ENCODE assay signal across 18 mouse cellular contexts in genomic region chr8:120986022-120986421, GRCm38 (mm10).
DNase-seq lines count a peak whose midpoint lies in the region; ATAC-seq lines count a peak whose summit lies in the region.
"Had no signal": no experiment of that assay in that cellular context is flagged by ENCODE, and none has a peak within 500 bp of the region (broad histone marks: within the 10 kb centered on the region; RNA-seq: fewer than 3 reads in every experiment).

No protein-coding gene starts in this region.

- no peak for DNase-seq in heart, adult 8-10 months (ENCODE audit: low spot score)
- peak; percentile 37 for DNase-seq in midbrain, embryonic 11.5 days (ENCODE audit: low spot score, missing footprints)
- no peak for DNase-seq in midbrain, embryonic 10.5 days (ENCODE audit: low spot score)
- DNase-seq: adrenal gland, postnatal 36 days; cerebellum, adult 18-20 months; forebrain, postnatal 0 days; gastrocnemius, postnatal 36 days; right cerebral cortex, postnatal 14 days had no signal

- no peak overlapping the region for H3K4me2 ChIP-seq in heart, embryonic 16.5 days (ENCODE audit: low read depth, low read length)
- no peak overlapping the region for H3K4me2 ChIP-seq in midbrain, embryonic 11.5 days
- H3K4me2 ChIP-seq in intestine, embryonic 16.5 days (ENCODE audit: low read depth, low read length) = no peak overlapping the region
- no peak overlapping the region for H3K4me2 ChIP-seq in stomach, embryonic 16.5 days (ENCODE audit: low read depth, low read length)
- H3K4me2 ChIP-seq in midbrain, embryonic 16.5 days (ENCODE audit: low read length) = no peak overlapping the region
- H3K4me2 ChIP-seq: hindbrain, embryonic 13.5 days; limb, embryonic 12.5 days; liver, embryonic 12.5 days; stomach, embryonic 15.5 days had no signal

- H3K27ac ChIP-seq in heart, embryonic 16.5 days (ENCODE audit: low read length) = no peak overlapping the region
- H3K27ac ChIP-seq in midbrain, embryonic 11.5 days (ENCODE audit: low read depth, low read length) = no peak overlapping the region
- no peak overlapping the region for H3K27ac ChIP-seq in midbrain, embryonic 10.5 days (replicated peaks)
- peak overlapping the region; percentile 62; the same call in 1 of the 2 replicates for H3K27ac ChIP-seq in intestine, embryonic 16.5 days (ENCODE audit: low read length)
- H3K27ac ChIP-seq in stomach, embryonic 16.5 days (ENCODE audit: low read length) = no peak overlapping the region
- H3K27ac ChIP-seq in midbrain, embryonic 16.5 days (ENCODE audit: low read length) = no peak overlapping the region
- H3K27ac ChIP-seq: forebrain, embryonic 10.5 days; hindbrain, embryonic 13.5 days; limb, embryonic 12.5 days; liver, embryonic 12.5 days had no signal

- H3K27me3 ChIP-seq in heart, embryonic 16.5 days (ENCODE audit: control insufficient read depth, insufficient read depth, low read length) = peaks cover 8% of the 10 kb centered on the region
- no peaks in the 10 kb centered on the region for H3K27me3 ChIP-seq in midbrain, embryonic 11.5 days (ENCODE audit: control insufficient read depth, insufficient read depth, low read length)
- no peaks in the 10 kb centered on the region; the same call in 1 of the 2 replicates for H3K27me3 ChIP-seq in midbrain, embryonic 10.5 days (ENCODE audit: low read depth, poor library complexity, severe bottlenecking)
- H3K27me3 ChIP-seq in intestine, embryonic 16.5 days (replicated peaks; ENCODE audit: control insufficient read depth, insufficient read depth, low read length) = no peaks in the 10 kb centered on the region
- no peaks in the 10 kb centered on the region for H3K27me3 ChIP-seq in stomach, embryonic 16.5 days (ENCODE audit: control insufficient read depth, insufficient read depth, low read length)
- no peaks in the 10 kb centered on the region; the same call in 1 of the 2 replicates for H3K27me3 ChIP-seq in midbrain, embryonic 16.5 days (ENCODE audit: control insufficient read depth, insufficient read depth, low read depth, low read length)
- H3K27me3 ChIP-seq: stomach, embryonic 15.5 days had no signal

- no peaks in the 10 kb centered on the region for H3K36me3 ChIP-seq in heart, embryonic 16.5 days (ENCODE audit: control insufficient read depth, insufficient read depth)
- H3K36me3 ChIP-seq in midbrain, embryonic 11.5 days (ENCODE audit: control insufficient read depth, insufficient read depth, low read length) = no peaks in the 10 kb centered on the region
- H3K36me3 ChIP-seq in midbrain, embryonic 10.5 days = no peaks in the 10 kb centered on the region
- H3K36me3 ChIP-seq in intestine, embryonic 16.5 days (ENCODE audit: control insufficient read depth, insufficient read depth, low read length) = no peaks in the 10 kb centered on the region
- no peaks in the 10 kb centered on the region for H3K36me3 ChIP-seq in stomach, embryonic 16.5 days (ENCODE audit: control insufficient read depth, insufficient read depth, low read length)
- H3K36me3 ChIP-seq in midbrain, embryonic 16.5 days (ENCODE audit: control insufficient read depth, insufficient read depth, low read length) = no peaks in the 10 kb centered on the region
- H3K36me3 ChIP-seq: forebrain, embryonic 10.5 days; hindbrain, embryonic 13.5 days; limb, embryonic 12.5 days; liver, embryonic 12.5 days; stomach, embryonic 15.5 days had no signal

- WGBS in heart, embryonic 16.5 days = 59% methylated on average over 7 of the region's 7 CpGs
- WGBS in midbrain, embryonic 11.5 days = 82% methylated on average over 7 of the region's 7 CpGs
- WGBS in midbrain, embryonic 10.5 days = 87% methylated on average over 7 of the region's 7 CpGs
- 76% methylated on average over 7 of the region's 7 CpGs for WGBS in intestine, embryonic 16.5 days
- WGBS in stomach, embryonic 16.5 days = 78% methylated on average over 7 of the region's 7 CpGs
- 78% methylated on average over 7 of the region's 7 CpGs for WGBS in midbrain, embryonic 16.5 days

- H3K9me3 ChIP-seq in heart, embryonic 16.5 days (replicated peaks; ENCODE audit: control insufficient read depth, low read length) = no peaks in the 10 kb centered on the region
- H3K9me3 ChIP-seq in midbrain, embryonic 11.5 days (ENCODE audit: control insufficient read depth, low read length) = no peaks in the 10 kb centered on the region
- H3K9me3 ChIP-seq in midbrain, embryonic 10.5 days (replicated peaks) = no peaks in the 10 kb centered on the region
- H3K9me3 ChIP-seq in intestine, embryonic 16.5 days (ENCODE audit: control insufficient read depth, low read length) = no peaks in the 10 kb centered on the region
- no peaks in the 10 kb centered on the region for H3K9me3 ChIP-seq in stomach, embryonic 16.5 days (replicated peaks; ENCODE audit: control insufficient read depth, low read length)
- H3K9me3 ChIP-seq in midbrain, embryonic 16.5 days (replicated peaks; ENCODE audit: control insufficient read depth, low read length, poor library complexity, severe bottlenecking) = no peaks in the 10 kb centered on the region
- H3K9me3 ChIP-seq: forebrain, embryonic 10.5 days; hindbrain, embryonic 13.5 days; limb, embryonic 12.5 days; liver, embryonic 12.5 days; stomach, embryonic 15.5 days had no signal

- H3K4me3 ChIP-seq in heart, embryonic 16.5 days (ENCODE audit: low read length) = no peak overlapping the region
- no peak overlapping the region for H3K4me3 ChIP-seq in midbrain, embryonic 11.5 days (ENCODE audit: low read depth, low read length)
- no peak overlapping the region for H3K4me3 ChIP-seq in midbrain, embryonic 10.5 days
- H3K4me3 ChIP-seq in intestine, embryonic 16.5 days (ENCODE audit: low read length) = no peak overlapping the region
- H3K4me3 ChIP-seq in stomach, embryonic 16.5 days (replicated peaks; ENCODE audit: low read length) = no peak overlapping the region
- no peak overlapping the region for H3K4me3 ChIP-seq in midbrain, embryonic 16.5 days (ENCODE audit: low read depth, low read length)
- H3K4me3 ChIP-seq: forebrain, embryonic 10.5 days; hindbrain, embryonic 13.5 days; limb, embryonic 12.5 days; liver, embryonic 12.5 days; stomach, embryonic 15.5 days had no signal

- peak; percentile 31; the same call in 1 of the 2 replicates for ATAC-seq in heart, embryonic 16.5 days (replicated peaks; ENCODE audit: extremely low read depth, insufficient read depth, low FRiP score)
- ATAC-seq in midbrain, embryonic 11.5 days (ENCODE audit: low FRiP score) = no peak
- peak; percentile 45; the same call in 1 of the 2 replicates for ATAC-seq in intestine, embryonic 16.5 days
- ATAC-seq in stomach, embryonic 16.5 days (ENCODE audit: insufficient read depth, low FRiP score) = peak; percentile 72; the same call in 1 of the 2 replicates
- no peak for ATAC-seq in midbrain, embryonic 16.5 days
- ATAC-seq: forebrain, postnatal 0 days; inflammation-experienced regulatory T-cells, adult 6 months; liver, embryonic 12.5 days had no signal

- H3K9ac ChIP-seq in heart, embryonic 16.5 days (ENCODE audit: low read length) = no peak overlapping the region
- H3K9ac ChIP-seq in midbrain, embryonic 11.5 days (ENCODE audit: low read length) = no peak overlapping the region
- no peak overlapping the region for H3K9ac ChIP-seq in intestine, embryonic 16.5 days (ENCODE audit: low read depth, low read length)
- H3K9ac ChIP-seq in stomach, embryonic 16.5 days (ENCODE audit: low read length) = no peak overlapping the region
- no peak overlapping the region for H3K9ac ChIP-seq in midbrain, embryonic 16.5 days (ENCODE audit: low read depth, low read length)
- H3K9ac ChIP-seq: forebrain, postnatal 0 days; hindbrain, embryonic 13.5 days; limb, embryonic 12.5 days; liver, embryonic 12.5 days; stomach, embryonic 15.5 days had no signal

- peaks cover 7% of the 10 kb centered on the region for H3K4me1 ChIP-seq in heart, embryonic 16.5 days (ENCODE audit: control insufficient read depth, insufficient read depth, low read length)
- no peaks in the 10 kb centered on the region for H3K4me1 ChIP-seq in midbrain, embryonic 11.5 days (ENCODE audit: control insufficient read depth, insufficient read depth, low read length)
- H3K4me1 ChIP-seq in midbrain, embryonic 10.5 days = no peaks in the 10 kb centered on the region
- peaks cover 18% of the 10 kb centered on the region for H3K4me1 ChIP-seq in intestine, embryonic 16.5 days (ENCODE audit: control insufficient read depth, insufficient read depth, low read length)
- H3K4me1 ChIP-seq in stomach, embryonic 16.5 days (ENCODE audit: control insufficient read depth, insufficient read depth, low read length) = peaks cover 8% of the 10 kb centered on the region
- H3K4me1 ChIP-seq in midbrain, embryonic 16.5 days (ENCODE audit: control insufficient read depth, insufficient read depth, low read length) = no peaks in the 10 kb centered on the region
- H3K4me1 ChIP-seq: forebrain, embryonic 10.5 days; hindbrain, embryonic 13.5 days; liver, embryonic 12.5 days had no signal

Comparison
In these comparisons a context has a peak if more than half of its experiments do, and no peak if none do; other contexts are left out.
1. ATAC-seq: peak in heart, embryonic 16.5 days (single experiment), intestine, embryonic 16.5 days (single experiment) and stomach, embryonic 16.5 days (single experiment); none in midbrain, embryonic 11.5 days (single experiment) and midbrain, embryonic 16.5 days (single experiment).